Mouse (Mus musculus): ENCODE results near the gene Nr3c2. TPM values are rescaled to one million over a fixed set of nuclear protein-coding genes. Genes with fewer than 3 reads are reported as not detected.
A peak's percentile ranks its signal among the peaks of the same experiment; 100 is the strongest.

Gene Nr3c2
- polyA plus RNA-seq, 1 experiment from 2014 or later, result 2.9 TPM

- no peaks in the 10 kb centered on the region for H3K36me3 ChIP-seq (ENCODE audit: control insufficient read depth, insufficient read depth, low read length)
- ATAC-seq (replicated peaks; ENCODE audit: low FRiP score, low TSS enrichment, low read depth) (peak; percentile 62), DNase-seq (ENCODE audit: low spot score) (no peak)
- 32% methylated on average over 7 of the region's 7 CpGs for WGBS
- no peak overlapping the region for H3K4me2 ChIP-seq (ENCODE audit: low read length)
- H3K4me1 ChIP-seq (replicated peaks; ENCODE audit: control insufficient read depth, insufficient read depth, low read length), result no peaks in the 10 kb centered on the region
- no peak overlapping the region for H3K4me3 ChIP-seq (ENCODE audit: low read depth, low read length)
- no peaks in the 10 kb centered on the region for H3K27me3 ChIP-seq (replicated peaks; ENCODE audit: control insufficient read depth, insufficient read depth, low read length)
- H3K9ac ChIP-seq (ENCODE audit: low read length), result no peak overlapping the region
- H3K9me3 ChIP-seq (ENCODE audit: control insufficient read depth, low read length), result 0 out of 2 replicates have a peak, but pooled peaks cover 2% of the 10 kb centered on the region
- H3K27ac ChIP-seq (ENCODE audit: low read depth), result no peak overlapping the region
Measured at GRCm38 (mm10) chr8:77133797-77134385, 234.6 kb downstream of the Nr3c2 start.

GRCm38 (mm10) chr8:77145285-77145684, 246.0 kb downstream of the Nr3c2 start:
- H3K36me3 ChIP-seq (ENCODE audit: control insufficient read depth, insufficient read depth, low read length), result no peaks in the 10 kb centered on the region
- no peak overlapping the region for H3K4me3 ChIP-seq (ENCODE audit: low read depth, low read length)
- WGBS, result 83% methylated on average over 3 of the region's 3 CpGs

GRCm38 (mm10) chr8:77154496-77154895, 255.3 kb downstream of the Nr3c2 start:
- Histone ChIP-seq H3K4me1 (replicated peaks; ENCODE audit: control insufficient read depth, insufficient read depth, low read length) (no peaks in the 10 kb centered on the region), H3K9me3 (ENCODE audit: control insufficient read depth, low read length) (no peaks in the 10 kb centered on the region), H3K27ac (ENCODE audit: low read depth) (no peak overlapping the region), H3K27me3 (replicated peaks; ENCODE audit: control insufficient read depth, insufficient read depth, low read length) (no peaks in the 10 kb centered on the region), H3K36me3 (ENCODE audit: control insufficient read depth, insufficient read depth, low read length) (no peaks in the 10 kb centered on the region), H3K4me3 (ENCODE audit: low read depth, low read length) (no peak overlapping the region), H3K4me2 (ENCODE audit: low read length) (no peak overlapping the region), H3K9ac (ENCODE audit: low read length) (no peak overlapping the region)
- DNase-seq (ENCODE audit: low spot score) (no peak), ATAC-seq (replicated peaks; ENCODE audit: low FRiP score, low TSS enrichment, low read depth) (no peak)
- WGBS, result 59% methylated on average over 3 of the region's 3 CpGs

More at GRCm38 (mm10) chr8:77145285-77145684, 246.0 kb downstream of the Nr3c2 start:
- no peak overlapping the region for H3K27ac ChIP-seq (ENCODE audit: low read depth)
- H3K9me3 ChIP-seq (ENCODE audit: control insufficient read depth, low read length), result 0 out of 2 replicates have a peak, but pooled peaks cover 2% of the 10 kb centered on the region
- DNase-seq (ENCODE audit: low spot score), result no peak
- H3K4me1 ChIP-seq (replicated peaks; ENCODE audit: control insufficient read depth, insufficient read depth, low read length), result no peaks in the 10 kb centered on the region
- H3K4me2 ChIP-seq (ENCODE audit: low read length), result no peak overlapping the region
- H3K9ac ChIP-seq (ENCODE audit: low read length), result no peak overlapping the region
- no peaks in the 10 kb centered on the region for H3K27me3 ChIP-seq (replicated peaks; ENCODE audit: control insufficient read depth, insufficient read depth, low read length)
- ATAC-seq (replicated peaks; ENCODE audit: low FRiP score, low TSS enrichment, low read depth), result no peak

GRCm38 (mm10) chr8:77169320-77169719, 270.1 kb downstream of the Nr3c2 start:
- Histone ChIP-seq H3K36me3 (ENCODE audit: control insufficient read depth, insufficient read depth, low read length) (no peaks in the 10 kb centered on the region), H3K4me3 (ENCODE audit: low read depth, low read length) (no peak overlapping the region), H3K9ac (ENCODE audit: low read length) (no peak overlapping the region), H3K4me1 (replicated peaks; ENCODE audit: control insufficient read depth, insufficient read depth, low read length) (no peaks in the 10 kb centered on the region), H3K4me2 (ENCODE audit: low read length) (no peak overlapping the region), H3K27ac (ENCODE audit: low read depth) (no peak overlapping the region), H3K27me3 (replicated peaks; ENCODE audit: control insufficient read depth, insufficient read depth, low read length) (no peaks in the 10 kb centered on the region), H3K9me3 (ENCODE audit: control insufficient read depth, low read length) (no peaks in the 10 kb centered on the region)
- DNase-seq (ENCODE audit: low spot score) (no peak), ATAC-seq (replicated peaks; ENCODE audit: low FRiP score, low TSS enrichment, low read depth) (peak; percentile 30; the same call in 1 of the 2 replicates)
- 77% methylated on average over 6 of the region's 6 CpGs for WGBS

GRCm38 (mm10) chr8:77169757-77170438, 270.7 kb downstream of the Nr3c2 start:
- no peak overlapping the region for H3K4me2 ChIP-seq (ENCODE audit: low read length)
- no peaks in the 10 kb centered on the region for H3K4me1 ChIP-seq (replicated peaks; ENCODE audit: control insufficient read depth, insufficient read depth, low read length)
- no peaks in the 10 kb centered on the region for H3K36me3 ChIP-seq (ENCODE audit: control insufficient read depth, insufficient read depth, low read length)
- no peak for DNase-seq (ENCODE audit: low spot score)
- H3K9ac ChIP-seq (ENCODE audit: low read length), result no peak overlapping the region
- no peaks in the 10 kb centered on the region for H3K27me3 ChIP-seq (replicated peaks; ENCODE audit: control insufficient read depth, insufficient read depth, low read length)
- H3K4me3 ChIP-seq (ENCODE audit: low read depth, low read length), result no peak overlapping the region
- H3K27ac ChIP-seq (ENCODE audit: low read depth), result 0 out of 2 replicates have a peak overlapping the region, but pooled peaks have one; percentile 12
- peak; percentile 38; the same call in 1 of the 2 replicates for ATAC-seq (replicated peaks; ENCODE audit: low FRiP score, low TSS enrichment, low read depth)
- H3K9me3 ChIP-seq (ENCODE audit: control insufficient read depth, low read length), result no peaks in the 10 kb centered on the region
- WGBS, result 73% methylated on average over 4 of the region's 4 CpGs

GRCm38 (mm10) chr8:77170439-77170759, 271.2 kb downstream of the Nr3c2 start:
- Histone ChIP-seq H3K4me2 (ENCODE audit: low read length) (no peak overlapping the region), H3K27me3 (replicated peaks; ENCODE audit: control insufficient read depth, insufficient read depth, low read length) (no peaks in the 10 kb centered on the region), H3K9ac (ENCODE audit: low read length) (no peak overlapping the region), H3K36me3 (ENCODE audit: control insufficient read depth, insufficient read depth, low read length) (no peaks in the 10 kb centered on the region), H3K27ac (ENCODE audit: low read depth) (no peak overlapping the region), H3K9me3 (ENCODE audit: control insufficient read depth, low read length) (no peaks in the 10 kb centered on the region), H3K4me3 (ENCODE audit: low read depth, low read length) (no peak overlapping the region), H3K4me1 (replicated peaks; ENCODE audit: control insufficient read depth, insufficient read depth, low read length) (no peaks in the 10 kb centered on the region)
- 96% methylated on average over 4 of the region's 4 CpGs for WGBS
- ATAC-seq (replicated peaks; ENCODE audit: low FRiP score, low TSS enrichment, low read depth), result no peak
- DNase-seq (ENCODE audit: low spot score), result no peak

- WGBS, result 74% methylated on average over 12 of the region's 12 CpGs
Measured at GRCm38 (mm10) chr8:77173075-77173657, 273.9 kb downstream of the Nr3c2 start.

GRCm38 (mm10) chr8:77173736-77174135, 274.5 kb downstream of the Nr3c2 start:
- DNase-seq (ENCODE audit: low spot score) (no peak), ATAC-seq (replicated peaks; ENCODE audit: low FRiP score, low TSS enrichment, low read depth) (no peak; the same call in 1 of the 2 replicates)
- Histone ChIP-seq H3K9ac (ENCODE audit: low read length) (no peak overlapping the region), H3K9me3 (ENCODE audit: control insufficient read depth, low read length) (no peaks in the 10 kb centered on the region), H3K4me2 (ENCODE audit: low read length) (no peak overlapping the region), H3K27ac (ENCODE audit: low read depth) (no peak overlapping the region), H3K4me3 (ENCODE audit: low read depth, low read length) (no peak overlapping the region), H3K4me1 (replicated peaks; ENCODE audit: control insufficient read depth, insufficient read depth, low read length) (no peaks in the 10 kb centered on the region), H3K36me3 (ENCODE audit: control insufficient read depth, insufficient read depth, low read length) (no peaks in the 10 kb centered on the region), H3K27me3 (replicated peaks; ENCODE audit: control insufficient read depth, insufficient read depth, low read length) (no peaks in the 10 kb centered on the region)
- WGBS, result 33% methylated on average over 3 of the region's 3 CpGs

More at GRCm38 (mm10) chr8:77173075-77173657, 273.9 kb downstream of the Nr3c2 start:
- ATAC-seq (replicated peaks; ENCODE audit: low FRiP score, low TSS enrichment, low read depth), result no peak
- Histone ChIP-seq H3K27ac (ENCODE audit: low read depth) (no peak overlapping the region), H3K4me2 (ENCODE audit: low read length) (no peak overlapping the region), H3K36me3 (ENCODE audit: control insufficient read depth, insufficient read depth, low read length) (no peaks in the 10 kb centered on the region), H3K27me3 (replicated peaks; ENCODE audit: control insufficient read depth, insufficient read depth, low read length) (no peaks in the 10 kb centered on the region), H3K9ac (ENCODE audit: low read length) (no peak overlapping the region), H3K4me3 (ENCODE audit: low read depth, low read length) (no peak overlapping the region), H3K4me1 (replicated peaks; ENCODE audit: control insufficient read depth, insufficient read depth, low read length) (no peaks in the 10 kb centered on the region), H3K9me3 (ENCODE audit: control insufficient read depth, low read length) (no peaks in the 10 kb centered on the region)
- DNase-seq (ENCODE audit: low spot score), result no peak
